Mouse (Mus musculus): Measurements from ENCODE around the gene Gipc1.

Gene Gipc1

GRCm38 (mm10) chr8:83679866-83680265 is 27.4 kb downstream of the Gipc1 start:
- no peak for DNase-seq (ENCODE audit: low read depth, low spot score)

- no peak for DNase-seq (ENCODE audit: low read depth, low spot score)
Observed at GRCm38 (mm10) chr8:83680603-83681002, 28.1 kb downstream of the Gipc1 start.

- no peak for DNase-seq (ENCODE audit: low read depth, low spot score)
Observed at GRCm38 (mm10) chr8:83681099-83681498, 28.6 kb downstream of the Gipc1 start.

- DNase-seq (ENCODE audit: low read depth, low spot score), result no peak
Observed at GRCm38 (mm10) chr8:83684517-83684916, 32.0 kb downstream of the Gipc1 start.

- DNase-seq (ENCODE audit: low read depth, low spot score), result no peak
Observed at GRCm38 (mm10) chr8:83689264-83689663, 36.8 kb downstream of the Gipc1 start.

- no peak for DNase-seq (ENCODE audit: low read depth, low spot score)
Observed at GRCm38 (mm10) chr8:83693609-83694236, 41.2 kb downstream of the Gipc1 start.

- no peak for DNase-seq (ENCODE audit: low read depth, low spot score)
Observed at GRCm38 (mm10) chr8:83694369-83695160, 42.1 kb downstream of the Gipc1 start.

- DNase-seq (ENCODE audit: low read depth, low spot score), result no peak
Observed at GRCm38 (mm10) chr8:83695351-83696106, 43.1 kb downstream of the Gipc1 start.

GRCm38 (mm10) chr8:83697374-83698220 is 45.1 kb downstream of the Gipc1 start:
- DNase-seq (ENCODE audit: low read depth, low spot score), result no peak

- peak; percentile 48 for DNase-seq (ENCODE audit: low read depth, low spot score)
Observed at GRCm38 (mm10) chr8:83698291-83698660, 45.8 kb downstream of the Gipc1 start.

GRCm38 (mm10) chr8:83698661-83699453 is 46.4 kb downstream of the Gipc1 start, which contains the start of gene Pkn1:
Gene Pkn1 (minus strand): TSS chr8:83699179.
- DNase-seq (ENCODE audit: low read depth, low spot score), result peak; percentile 84

- no peak for DNase-seq (ENCODE audit: low read depth, low spot score)
Observed at GRCm38 (mm10) chr8:83699566-83699965, 47.1 kb downstream of the Gipc1 start.

- DNase-seq (ENCODE audit: low read depth, low spot score), result no peak
Observed at GRCm38 (mm10) chr8:83700423-83701085, 48.1 kb downstream of the Gipc1 start.

GRCm38 (mm10) chr8:83703426-83703825 is 50.9 kb downstream of the Gipc1 start:
- DNase-seq (ENCODE audit: low read depth, low spot score), result no peak

GRCm38 (mm10) chr8:83706411-83706810 is 53.9 kb downstream of the Gipc1 start:
- DNase-seq (ENCODE audit: low read depth, low spot score), result peak; percentile 93

- DNase-seq (ENCODE audit: low read depth, low spot score), result no peak
Observed at GRCm38 (mm10) chr8:83707554-83707953, 55.1 kb downstream of the Gipc1 start.

Data from ZHBTc4 (cell line).